Mouse (Mus musculus) embryonic facial prominence, embryonic 14.5 days (tissue): ENCODE results near the gene Stk4. TPM values are rescaled to one million over a fixed set of nuclear protein-coding genes. Genes with fewer than 3 reads are reported as not detected.

Source experiments
- ATAC-seq: fragments of 200-750 bp; cut with Nextera tagmentation; 2 replicates; pipeline ENCODE4 v1.8.0; 2017; ENCODE audit warnings: low read depth, moderate number of reproducible peaks, moderate TSS enrichment
- DNase-seq: peaks from one replicate; pipeline ENCODE4 v3.0.0-alpha.2; 2015; ENCODE audit warnings: low spot score
- H3K27ac ChIP-seq: fragments of 300-500 bp; sonication (generic); replicated peaks from 2 replicates; pipeline ENCODE4 v1.5.1; 2014; ENCODE audit warnings: low read depth, mild to moderate bottlenecking, low read length, moderate library complexity
- H3K27me3 ChIP-seq: fragments of 300-500 bp; sonication (generic); replicated peaks from 2 replicates; pipeline ENCODE4 v1.6.1; 2014; ENCODE audit warnings: low read length; ENCODE audit not compliant: control insufficient read depth, insufficient read depth
- H3K36me3 ChIP-seq: fragments of 300-500 bp; sonication (generic); 2 replicates; pipeline ENCODE4 v1.6.1; 2014; ENCODE audit warnings: low read length, mixed read lengths; ENCODE audit not compliant: control insufficient read depth, insufficient read depth
- H3K4me1 ChIP-seq: fragments of 300-500 bp; sonication (generic); 2 replicates; pipeline ENCODE4 v1.6.1; 2014; ENCODE audit warnings: antibody characterized with exemption, low read length; ENCODE audit not compliant: control insufficient read depth, insufficient read depth
- H3K4me2 ChIP-seq: fragments of 300-500 bp; sonication (generic); 2 replicates; pipeline ENCODE4 v1.6.1; 2014; ENCODE audit warnings: low read depth, mild to moderate bottlenecking, low read length, moderate library complexity, mixed read lengths
- H3K4me3 ChIP-seq: fragments of 300-500 bp; sonication (generic); 2 replicates; pipeline ENCODE4 v1.5.1; 2014; ENCODE audit warnings: low read depth, mild to moderate bottlenecking, low read length
- H3K9ac ChIP-seq: fragments of 300-500 bp; sonication (generic); 2 replicates; pipeline ENCODE4 v1.6.1; 2014; ENCODE audit warnings: low read depth, mild to moderate bottlenecking, low read length, moderate library complexity, mixed read lengths
- H3K9me3 ChIP-seq: fragments of 300-500 bp; sonication (generic); 2 replicates; pipeline ENCODE4 v1.6.1; 2016; ENCODE audit warnings: low read length; ENCODE audit not compliant: control insufficient read depth
- WGBS: fragments of 180-500 bp; shearing (Covaris S2); extraction: QIAGEN DNeasy Blood & Tissue Kit; methylation state at CpG from one replicate; pipeline ENCODE4 v1.1.7; 2014; 5-methylcytosine and 5-hydroxymethylcytosine counted together
- polyA plus RNA-seq: library from polyadenylated mRNA; unstranded; fragments of >200 nt; fragmentation: Nextera tagmentation; extraction: Ambion mirVana; gene quantifications from 2 replicates; pipeline ENCODE4 v1.2.1, GENCODE M21; 2014

Stk4 gene
- polyA plus RNA-seq, result 22.3 and 24.4 TPM in 2 replicates

- Histone ChIP-seq H3K27me3 (no peaks in the 10 kb centered on the region), H3K36me3 (peaks cover 23% of the 10 kb centered on the region), H3K9ac (peak within 1 kb of the TSS; percentile 90), H3K4me1 (peaks cover 19% of the 10 kb centered on the region), H3K27ac (peak within 1 kb of the TSS; percentile 91), H3K4me2 (peak within 1 kb of the TSS; percentile 92), H3K4me3 (peak within 1 kb of the TSS; percentile 98), H3K9me3 (no peaks in the 10 kb centered on the region)
- peak; percentile 42 for DNase-seq
- peak; percentile 15 for ATAC-seq
- WGBS, result under 1% methylated on average over 13 of the region's 45 CpGs
Observed at GRCm38 (mm10) chr2:164070142-164070764, at the start of gene Stk4. Gene Stk4 (plus strand): TSS chr2:164070322.

- Histone ChIP-seq H3K9me3 (no peaks in the 10 kb centered on the region), H3K27ac (no peak overlapping the region), H3K4me3 (no peak overlapping the region)
Observed at GRCm38 (mm10) chr2:164022104-164022503, 48.0 kb upstream of the Stk4 start.

GRCm38 (mm10) chr2:164025150-164025549, 45.0 kb upstream of the Stk4 start, which contains the start of gene Pabpc1l:
Gene Pabpc1l (plus strand): TSS chr2:164025450.
- no peak for ATAC-seq
- DNase-seq, result no peak
- 88% methylated on average over 16 of the region's 16 CpGs for WGBS
- H3K4me2 ChIP-seq, result no peak within 1 kb of the TSS
- H3K4me1 ChIP-seq, result 0 out of 2 replicates have a peak, but pooled peaks cover 4% of the 10 kb centered on the region
- no peaks in the 10 kb centered on the region for H3K9me3 ChIP-seq
- H3K36me3 ChIP-seq, result 0 out of 2 replicates have a peak, but pooled peaks cover 2% of the 10 kb centered on the region
- H3K27me3 ChIP-seq, result no peaks in the 10 kb centered on the region
- H3K9ac ChIP-seq, result no peak within 1 kb of the TSS
- no peak within 1 kb of the TSS for H3K4me3 ChIP-seq
- H3K27ac ChIP-seq, result no peak within 1 kb of the TSS

More at GRCm38 (mm10) chr2:164022104-164022503, 48.0 kb upstream of the Stk4 start:
- H3K9ac ChIP-seq, result no peak overlapping the region
- H3K4me1 ChIP-seq, result no peaks in the 10 kb centered on the region
- DNase-seq (no peak), ATAC-seq (no peak)
- WGBS, result 57% methylated on average over 2 of the region's 2 CpGs
- peaks cover 31% of the 10 kb centered on the region for H3K36me3 ChIP-seq
- no peak overlapping the region for H3K4me2 ChIP-seq
- H3K27me3 ChIP-seq, result no peaks in the 10 kb centered on the region

GRCm38 (mm10) chr2:164031147-164031546, 39.0 kb upstream of the Stk4 start:
- no peak for ATAC-seq
- Histone ChIP-seq H3K4me2 (no peak overlapping the region), H3K27me3 (no peaks in the 10 kb centered on the region), H3K4me3 (no peak overlapping the region), H3K9ac (no peak overlapping the region), H3K9me3 (no peaks in the 10 kb centered on the region), H3K4me1 (0 out of 2 replicates have a peak, but pooled peaks cover 4% of the 10 kb centered on the region), H3K27ac (no peak overlapping the region), H3K36me3 (no peaks in the 10 kb centered on the region)
- DNase-seq, result no peak
- 66% methylated on average over 10 of the region's 10 CpGs for WGBS

- no peak for ATAC-seq
- H3K9ac ChIP-seq, result no peak overlapping the region
- no peak overlapping the region for H3K4me2 ChIP-seq
- DNase-seq, result no peak
- WGBS, result 99% methylated on average over 3 of the region's 3 CpGs
- no peaks in the 10 kb centered on the region for H3K9me3 ChIP-seq
- H3K4me1 ChIP-seq, result 0 out of 2 replicates have a peak, but pooled peaks cover 1% of the 10 kb centered on the region
- no peaks in the 10 kb centered on the region for H3K36me3 ChIP-seq
- no peaks in the 10 kb centered on the region for H3K27me3 ChIP-seq
- no peak overlapping the region for H3K27ac ChIP-seq
- no peak overlapping the region for H3K4me3 ChIP-seq
Observed at GRCm38 (mm10) chr2:164032973-164033372, 37.1 kb upstream of the Stk4 start.

GRCm38 (mm10) chr2:164036520-164037019, 33.6 kb upstream of the Stk4 start:
- peak; percentile 95 for ATAC-seq
- peak; percentile 91 for DNase-seq
- Histone ChIP-seq H3K36me3 (no peaks in the 10 kb centered on the region), H3K9ac (no peak overlapping the region), H3K4me1 (no peaks in the 10 kb centered on the region), H3K4me3 (no peak overlapping the region), H3K27me3 (no peaks in the 10 kb centered on the region), H3K4me2 (no peak overlapping the region), H3K9me3 (no peaks in the 10 kb centered on the region), H3K27ac (no peak overlapping the region)
- WGBS, result 39% methylated on average over 10 of the region's 10 CpGs

GRCm38 (mm10) chr2:164038407-164039028, 31.6 kb upstream of the Stk4 start:
- no peak overlapping the region for H3K4me3 ChIP-seq
- H3K9me3 ChIP-seq, result no peaks in the 10 kb centered on the region
- H3K4me2 ChIP-seq, result no peak overlapping the region
- no peaks in the 10 kb centered on the region for H3K27me3 ChIP-seq
- H3K4me1 ChIP-seq, result no peaks in the 10 kb centered on the region
- H3K36me3 ChIP-seq, result no peaks in the 10 kb centered on the region
- no peak overlapping the region for H3K9ac ChIP-seq
- no peak for DNase-seq
- no peak for ATAC-seq
- 93% methylated on average over 1 of the region's 1 CpGs for WGBS
- no peak overlapping the region for H3K27ac ChIP-seq

GRCm38 (mm10) chr2:164040949-164041348, 29.2 kb upstream of the Stk4 start:
- H3K27me3 ChIP-seq, result no peaks in the 10 kb centered on the region
- no peaks in the 10 kb centered on the region for H3K36me3 ChIP-seq
- H3K9me3 ChIP-seq, result no peaks in the 10 kb centered on the region
- H3K9ac ChIP-seq, result no peak overlapping the region
- H3K4me1 ChIP-seq, result no peaks in the 10 kb centered on the region
- WGBS, result 83% methylated on average over 6 of the region's 6 CpGs
- no peak overlapping the region for H3K27ac ChIP-seq
- ATAC-seq (no peak), DNase-seq (no peak)
- no peak overlapping the region for H3K4me2 ChIP-seq
- H3K4me3 ChIP-seq, result no peak overlapping the region
